Mouse (Mus musculus): Measurements from ENCODE around the gene Mgat5.

- TF ChIP-seq HCFC1 (IDR thresholded peaks at IDR 0.05; ENCODE audit: borderline replicate concordance, insufficient read depth, low read length) (no peak), ZC3H11A (IDR thresholded peaks at IDR 0.05; ENCODE audit: borderline replicate concordance, low read depth, low read length) (no peak), MAFK (IDR thresholded peaks at IDR 0.05; ENCODE audit: insufficient read depth, low read depth, low read length) (no peak)
These were observed 282.3 kb downstream of the Mgat5 start for GRCm38 (mm10) chr1:127487161-127487560.
